Mouse (Mus musculus) lung, adult 2 months (tissue): ENCODE measurements around the gene Mdp1.

Source experiments
- CTCF ChIP-seq: fragments of 200-500 bp; IDR thresholded peaks from 2 replicates; pipeline ENCODE4 v1.5.1; 2011; ENCODE audit warnings: mild to moderate bottlenecking, low read length, control low read depth; ENCODE audit not compliant: insufficient read depth
- POLR2A ChIP-seq: fragments of 200-500 bp; IDR thresholded peaks from 2 replicates; pipeline ENCODE4 v1.6.1; 2011; ENCODE audit warnings: low read depth, mild to moderate bottlenecking, control low read depth, low read length, borderline replicate concordance; ENCODE audit errors: extremely low read depth

GRCm38 (mm10) chr14:55706051-55706600 lies 45.8 kb upstream of the Mdp1 start:
- no peak for TF ChIP-seq CTCF
- TF ChIP-seq POLR2A = no peak
